ENCODE assay signal across 10 mouse cellular contexts in the genomic region with DNA sequence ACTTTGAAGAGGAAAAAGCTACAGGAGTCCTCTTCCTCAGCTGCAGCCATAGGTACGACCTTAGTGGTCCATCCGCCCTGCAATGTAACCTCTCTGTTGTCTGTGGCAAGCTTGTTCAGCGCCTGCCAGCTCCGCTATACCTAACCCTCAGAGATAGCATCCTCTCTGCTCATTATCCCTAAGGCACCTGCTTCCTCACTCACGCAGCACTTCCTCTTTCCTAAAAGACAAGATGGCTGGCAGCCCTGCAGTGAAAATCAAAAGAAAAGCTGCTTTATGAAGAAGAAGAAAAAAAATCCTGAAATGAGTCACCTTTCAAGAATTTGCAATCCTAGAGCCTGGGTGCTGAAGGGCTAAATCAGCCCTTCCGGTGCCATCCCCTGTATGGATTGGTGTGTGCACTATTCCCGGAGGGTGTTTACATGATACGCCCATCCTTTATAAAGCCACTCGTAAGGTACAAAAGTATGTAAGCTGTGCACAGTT. TPM values are rescaled to one million over a fixed set of nuclear protein-coding genes. Genes with fewer than 3 reads are reported as not detected.
DNase-seq lines count a peak whose midpoint lies in the region; ATAC-seq and TF ChIP-seq lines count a peak whose summit lies in the region.
"Had no signal": no experiment of that assay in that cellular context is flagged by ENCODE, and none has a peak within 500 bp of the region (broad histone marks: within the 10 kb centered on the region; RNA-seq: fewer than 3 reads in every experiment).

No protein-coding gene starts in this region.

- no peaks in the 10 kb centered on the region for H3K9me3 ChIP-seq in forebrain, embryonic 15.5 days
- no peaks in the 10 kb centered on the region for H3K9me3 ChIP-seq in midbrain, embryonic 16.5 days (replicated peaks; ENCODE audit: control insufficient read depth, low read length, poor library complexity, severe bottlenecking)

- H3K4me3 ChIP-seq in cerebellum, adult 2 months (replicated peaks; ENCODE audit: insufficient read depth, low read depth, low read length): peak overlapping the region; percentile 96
- H3K4me3 ChIP-seq in forebrain, embryonic 15.5 days: peak overlapping the region; percentile 64
- H3K4me3 ChIP-seq in midbrain, embryonic 16.5 days (ENCODE audit: low read depth, low read length): peak overlapping the region; percentile 69
- H3K4me3 ChIP-seq in lung, adult 2 months (replicated peaks; ENCODE audit: extremely low read depth, low read depth, low read length): no peak overlapping the region

- H3K36me3 ChIP-seq in forebrain, embryonic 15.5 days: no peaks in the 10 kb centered on the region
- no peaks in the 10 kb centered on the region for H3K36me3 ChIP-seq in midbrain, embryonic 16.5 days (ENCODE audit: control insufficient read depth, insufficient read depth, low read length)

- H3K27me3 ChIP-seq in cerebellum, adult 2 months (ENCODE audit: control insufficient read depth, insufficient read depth, low read length): no peaks in the 10 kb centered on the region
- no peaks in the 10 kb centered on the region for H3K27me3 ChIP-seq in forebrain, embryonic 15.5 days
- no peaks in the 10 kb centered on the region for H3K27me3 ChIP-seq in midbrain, embryonic 16.5 days (ENCODE audit: control insufficient read depth, insufficient read depth, low read depth, low read length)

- peak overlapping the region; percentile 69 for H3K4me2 ChIP-seq in forebrain, embryonic 15.5 days (replicated peaks)
- H3K4me2 ChIP-seq in midbrain, embryonic 16.5 days (ENCODE audit: low read length): peak overlapping the region; percentile 80

- H3K27ac ChIP-seq in cerebellum, adult 2 months (ENCODE audit: insufficient read depth, low read length): peak overlapping the region; percentile 96
- H3K27ac ChIP-seq in forebrain, embryonic 15.5 days (replicated peaks): peak overlapping the region; percentile 96
- H3K27ac ChIP-seq in midbrain, embryonic 16.5 days (ENCODE audit: low read length): peak overlapping the region; percentile 94

- WGBS in cerebellum, adult 2 months: 11% methylated on average over 9 of the region's 9 CpGs
- WGBS in forebrain, embryonic 15.5 days: 25% methylated on average over 9 of the region's 9 CpGs
- WGBS in midbrain, embryonic 16.5 days: 23% methylated on average over 9 of the region's 9 CpGs
- WGBS in lung, adult 2 months: 63% methylated on average over 9 of the region's 9 CpGs

- DNase-seq in cerebellum, adult 2 months: peak; percentile 55 to 61
- DNase-seq in Muller cell, postnatal 12 days (ENCODE audit: inconsistent ontology term): peak; percentile 82
- DNase-seq in gastrocnemius, postnatal 25 days: no peak
- no peak for DNase-seq in lung, adult 2 months
- DNase-seq in gastrocnemius, postnatal 36 days: no peak
- DNase-seq: adrenal gland, postnatal 25 days had no signal

- no peak for TF ChIP-seq POLR2A in cerebellum, adult 2 months (IDR thresholded peaks at IDR 0.05; ENCODE audit: borderline replicate concordance, insufficient read depth, low read length)
- TF ChIP-seq POLR2A in lung, adult 2 months (IDR thresholded peaks at IDR 0.05; ENCODE audit: borderline replicate concordance, extremely low read depth, low read depth, low read length): no peak

- intact Hi-C loops in gastrocnemius, postnatal 36 days (cut with DNase I): no loop called here

- H3K9ac ChIP-seq in forebrain, embryonic 15.5 days (replicated peaks): peak overlapping the region; percentile 91
- peak overlapping the region; percentile 93 for H3K9ac ChIP-seq in midbrain, embryonic 16.5 days (ENCODE audit: low read depth, low read length)

- H3K4me1 ChIP-seq in cerebellum, adult 2 months (ENCODE audit: control insufficient read depth, insufficient read depth, low read length): peaks cover 9% of the 10 kb centered on the region
- H3K4me1 ChIP-seq in forebrain, embryonic 15.5 days: peaks cover 63% of the 10 kb centered on the region
- peaks cover 33% of the 10 kb centered on the region for H3K4me1 ChIP-seq in midbrain, embryonic 16.5 days (ENCODE audit: control insufficient read depth, insufficient read depth, low read length)
- H3K4me1 ChIP-seq in lung, adult 2 months (ENCODE audit: control insufficient read depth, insufficient read depth, low read length): peaks cover 3% of the 10 kb centered on the region; the same call in 1 of the 2 replicates

- ATAC-seq in cerebellum, adult (ENCODE audit: insufficient number of reproducible peaks, low FRiP score, low TSS enrichment): no peak
- ATAC-seq in forebrain, embryonic 15.5 days (replicated peaks): no peak
- no peak for ATAC-seq in midbrain, embryonic 16.5 days
- ATAC-seq: inflammation-experienced regulatory T-cells, adult 6 months had no signal

- TF ChIP-seq CTCF in cerebellum, adult 2 months (IDR thresholded peaks at IDR 0.05; ENCODE audit: borderline replicate concordance, insufficient read depth, low read depth, low read length): no peak
- no peak for TF ChIP-seq CTCF in lung, adult 2 months (IDR thresholded peaks at IDR 0.05; ENCODE audit: insufficient read depth, low read length)

RNA-seq across cellular contexts. Expression of a gene that starts 1.7 kb away (rescaled TPM):
- polyA plus RNA-seq in cerebellum, adult 2 months (2012; rRNA removed): 132 and 145 TPM in 2 replicates
- polyA plus RNA-seq in forebrain, embryonic 15.5 days (2015; fragmentation: Nextera tagmentation; extraction: Ambion mirVana): 135 TPM in 2 replicates
- polyA plus RNA-seq in midbrain, embryonic 16.5 days (2015; fragmentation: Nextera tagmentation; extraction: Ambion mirVana): 125 and 130 TPM in 2 replicates
- total RNA-seq in gastrocnemius, postnatal 25 days (2021): 1 to 10 TPM; 3.3 to 4.2 TPM
- 9.5 and 12.7 TPM in 2 replicates for polyA plus RNA-seq in lung, adult 2 months (2012; rRNA removed)
- total RNA-seq in gastrocnemius, postnatal 36 days (2021): 1 to 10 TPM; 2.6 to 3.2 TPM

RNA-seq across cellular contexts. Expression of a gene that starts 30.4 kb away (rescaled TPM):
- 11.8 and 12.1 TPM in 2 replicates for polyA plus RNA-seq in cerebellum, adult 2 months (2012; rRNA removed)
- polyA plus RNA-seq in forebrain, embryonic 15.5 days (2015; fragmentation: Nextera tagmentation; extraction: Ambion mirVana): 9.6 and 10.2 TPM in 2 replicates
- polyA plus RNA-seq in midbrain, embryonic 16.5 days (2015; fragmentation: Nextera tagmentation; extraction: Ambion mirVana): 8.3 and 9.5 TPM in 2 replicates
- total RNA-seq in gastrocnemius, postnatal 25 days (2021): 1 to 10 TPM; 3.8 to 4.0 TPM
- polyA plus RNA-seq in lung, adult 2 months (2012; rRNA removed): 3.6 and 4.5 TPM in 2 replicates
- 1 to 10 TPM; 2.9 to 3.1 TPM for total RNA-seq in gastrocnemius, postnatal 36 days (2021)

RNA-seq across cellular contexts. Expression of a gene that starts 32.6 kb away (rescaled TPM):
- polyA plus RNA-seq in cerebellum, adult 2 months (2012; rRNA removed): 14.8 and 15.7 TPM in 2 replicates
- polyA plus RNA-seq in forebrain, embryonic 15.5 days (2015; fragmentation: Nextera tagmentation; extraction: Ambion mirVana): 6.6 and 7.4 TPM in 2 replicates
- 7.1 and 8.1 TPM in 2 replicates for polyA plus RNA-seq in midbrain, embryonic 16.5 days (2015; fragmentation: Nextera tagmentation; extraction: Ambion mirVana)
- total RNA-seq in gastrocnemius, postnatal 25 days (2021): 1 to 10 TPM; 7.6 to 8.4 TPM
- 4.1 and 6.1 TPM in 2 replicates for polyA plus RNA-seq in lung, adult 2 months (2012; rRNA removed)
- 1 to 10 TPM; 5.2 to 6.0 TPM for total RNA-seq in gastrocnemius, postnatal 36 days (2021)
- polyA plus RNA-seq: inflammation-experienced regulatory T-cells, adult 6 months had no signal

Comparison
In these comparisons a context has a peak if more than half of its experiments do, and no peak if none do; other contexts are left out.
1. DNase-seq: peak in cerebellum, adult 2 months (2 of 2) and Muller cell, postnatal 12 days (single experiment); none in gastrocnemius, postnatal 25 days (single experiment), lung, adult 2 months (single experiment) and gastrocnemius, postnatal 36 days (0 of 2).
2. Peak in every context shown above with its lines, with median percentiles within 50 percentile points of each other: H3K27ac ChIP-seq.